Mouse (Mus musculus) urinary bladder, adult 2 months (tissue): ENCODE measurements around the gene Decr2. TPM values are rescaled to one million over a fixed set of nuclear protein-coding genes. Genes with fewer than 3 reads are reported as not detected.
A peak's percentile ranks its signal among the peaks of the same experiment; 100 is the strongest.
"Not testable (repeated sequence)": the region's sequence is repeated elsewhere in the genome, so short reads cannot be mapped to it uniquely, and the experiment has no call there.

Experiments used
- DNase-seq: peaks from one replicate; pipeline ENCODE4 v3.0.0; 2022; ENCODE audit warnings: low spot score
- polyA plus RNA-seq: library from polyadenylated mRNA; depleted of rRNA; stranded (reverse); fragments of >200 nt; gene quantifications from 2 replicates; pipeline ENCODE4 v1.2.3, GENCODE M21; 2012

Decr2 gene
- polyA plus RNA-seq, 1 experiment = 105 TPM

GRCm38 (mm10) chr17:26113181-26113948 lies 23.2 kb upstream of the Decr2 start, which contains the start of gene Tmem8:
Gene Tmem8 (plus strand): TSS chr17:26113299.
- DNase-seq = peak; percentile 73

- DNase-seq = no peak
Observed at GRCm38 (mm10) chr17:26112751-26113150, 22.6 kb upstream of the Decr2 start.

- no peak for DNase-seq
Observed at GRCm38 (mm10) chr17:26111722-26112121, 21.6 kb upstream of the Decr2 start.

GRCm38 (mm10) chr17:26111024-26111423 lies 20.9 kb upstream of the Decr2 start:
- DNase-seq = no peak

- no peak for DNase-seq
Observed at GRCm38 (mm10) chr17:26110156-26110555, 20.0 kb upstream of the Decr2 start.

- no peak for DNase-seq
Observed at GRCm38 (mm10) chr17:26105619-26106018, 15.5 kb upstream of the Decr2 start.

GRCm38 (mm10) chr17:26101478-26101877 lies 11.3 kb upstream of the Decr2 start:
- DNase-seq = no peak

GRCm38 (mm10) chr17:26100166-26100565 lies 10.0 kb upstream of the Decr2 start:
- DNase-seq = no peak

GRCm38 (mm10) chr17:26099316-26099715 lies 9.2 kb upstream of the Decr2 start:
- not testable (repeated sequence) for DNase-seq

GRCm38 (mm10) chr17:26098461-26098860 lies 8.3 kb upstream of the Decr2 start:
- no peak for DNase-seq

- peak; percentile 44 for DNase-seq
Observed at GRCm38 (mm10) chr17:26095121-26095740, 5.1 kb upstream of the Decr2 start, which contains the start of gene Nme4. Gene Nme4 (minus strand): TSS chr17:26095602.

GRCm38 (mm10) chr17:26094531-26095110 lies 4.5 kb upstream of the Decr2 start:
- DNase-seq = no peak

GRCm38 (mm10) chr17:26087059-26087564 lies 3.0 kb downstream of the Decr2 start:
- no peak for DNase-seq

GRCm38 (mm10) chr17:26080867-26081266 lies 9.3 kb downstream of the Decr2 start:
- no peak for DNase-seq

GRCm38 (mm10) chr17:26078851-26079250 lies 11.3 kb downstream of the Decr2 start:
- no peak for DNase-seq

- no peak for DNase-seq
Observed at GRCm38 (mm10) chr17:26075246-26075645, 14.9 kb downstream of the Decr2 start.

- no peak for DNase-seq
Observed at GRCm38 (mm10) chr17:26070136-26070535, 20.0 kb downstream of the Decr2 start.

- DNase-seq = peak; percentile 78
Observed at GRCm38 (mm10) chr17:26068831-26069739, 21.1 kb downstream of the Decr2 start, which contains the start of gene Rab11fip3. Gene Rab11fip3 (minus strand): TSS chr17:26069555.

GRCm38 (mm10) chr17:26068024-26068830 lies 21.9 kb downstream of the Decr2 start:
- peak; percentile 27 for DNase-seq

- DNase-seq = no peak
Observed at GRCm38 (mm10) chr17:26066488-26067020, 23.6 kb downstream of the Decr2 start.
